In the genomic region with DNA sequence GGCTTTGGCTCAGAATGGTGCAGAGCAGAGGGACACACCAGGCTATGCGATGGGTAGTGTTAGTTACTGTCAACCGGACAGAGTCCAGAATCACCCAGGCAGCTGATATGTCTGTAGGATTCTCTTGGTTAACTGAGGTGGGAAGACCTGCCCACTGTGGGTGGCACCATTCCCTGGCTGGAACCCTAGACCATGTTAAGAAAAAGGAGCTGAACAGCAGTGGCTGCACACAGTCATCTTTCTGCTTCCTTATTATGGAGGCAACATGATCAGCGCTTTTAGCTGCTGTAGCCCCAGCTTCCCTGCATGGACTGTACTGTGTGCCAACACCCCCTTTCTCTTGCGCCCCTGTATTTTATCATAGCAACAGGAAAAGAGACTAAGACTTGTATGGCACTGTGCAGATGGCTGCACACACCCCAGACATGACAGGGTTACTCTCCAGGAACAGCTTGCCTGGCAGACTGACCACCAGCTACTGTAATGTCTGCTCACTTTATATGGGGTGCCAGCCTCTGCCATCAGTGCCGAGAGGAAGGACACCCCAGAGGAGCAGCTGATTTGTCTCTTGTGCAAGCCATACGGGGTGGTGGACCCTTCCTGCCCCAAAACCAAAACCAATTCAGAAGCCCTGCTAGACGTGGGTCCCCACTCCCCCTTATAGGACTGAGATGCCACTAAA, we compare ENCODE assay signal across 15 mouse cellular contexts. TPM values are rescaled to one million over a fixed set of nuclear protein-coding genes. Genes with fewer than 3 reads are reported as not detected.
"Had no signal": no experiment of that assay in that cellular context is flagged by ENCODE, and none has a peak within 500 bp of the region (broad histone marks: within the 10 kb centered on the region; RNA-seq: fewer than 3 reads in every experiment).

No protein-coding gene starts in this region.

- H3K4me1 ChIP-seq: midbrain, embryonic 10.5 days had no signal

- H3K4me2 ChIP-seq: liver, embryonic 11.5 days; liver, embryonic 15.5 days; neural tube, embryonic 15.5 days had no signal

- DNase-seq: kidney, postnatal 25 days; layer of hippocampus, adult 9-11 months; lung, adult 2 months; lung, postnatal 36 days; midbrain, embryonic 14.5 days; right cerebral cortex, adult 18-20 months; right cerebral cortex, postnatal 25 days; thymus, adult 18-20 months; thymus, postnatal 14 days had no signal

- ATAC-seq: lung, postnatal 0 days had no signal

- H3K9ac ChIP-seq: liver, embryonic 15.5 days; neural tube, embryonic 15.5 days had no signal

- H3K27me3 ChIP-seq: liver, embryonic 15.5 days; neural tube, embryonic 15.5 days had no signal

- H3K9me3 ChIP-seq: liver, embryonic 15.5 days; midbrain, embryonic 10.5 days; neural tube, embryonic 15.5 days had no signal

- H3K27ac ChIP-seq: liver, embryonic 15.5 days; midbrain, embryonic 10.5 days; neural tube, embryonic 15.5 days had no signal

- H3K4me3 ChIP-seq: liver, embryonic 15.5 days; midbrain, embryonic 10.5 days; myocyte; neural tube, embryonic 15.5 days had no signal

RNA-seq across cellular contexts. Expression of a gene that starts 29.2 kb away (rescaled TPM):
- polyA plus RNA-seq: myocyte had no signal

RNA-seq across cellular contexts. Expression of a gene that starts 52.6 kb away (rescaled TPM):
- polyA plus RNA-seq: lung, adult 2 months; lung, postnatal 0 days had no signal
